Mouse (Mus musculus) thymus, adult 18-20 months (tissue): ENCODE results near the gene Erv3.

Experiments
- DNase-seq, 2 experiments: peaks; one replicate each; pipeline ENCODE4 v3.0.0; 2022; ENCODE audit warnings: mixed read lengths in 2 of 2

The Erv3 gene

GRCm38 (mm10) chr2:131821708-131821990, 37.9 kb downstream of the Erv3 start:
- no peak for DNase-seq

GRCm38 (mm10) chr2:131820932-131821707, 38.4 kb downstream of the Erv3 start:
- peak; percentile 22 to 39 for DNase-seq

- peak; percentile 42 to 63 for DNase-seq
These were observed 39.4 kb downstream of the Erv3 start for GRCm38 (mm10) chr2:131820088-131820675.

- no peak for DNase-seq
These were observed 45.2 kb downstream of the Erv3 start for GRCm38 (mm10) chr2:131814327-131814726.

GRCm38 (mm10) chr2:131813437-131813836, 46.1 kb downstream of the Erv3 start:
- no peak for DNase-seq

- peak in 1 of 2 experiments; percentile 10 for DNase-seq
These were observed 46.9 kb downstream of the Erv3 start for GRCm38 (mm10) chr2:131812480-131813137.

- DNase-seq, result no peak
These were observed 47.9 kb downstream of the Erv3 start for GRCm38 (mm10) chr2:131811607-131812006.

- DNase-seq, result no peak
These were observed 50.7 kb downstream of the Erv3 start for GRCm38 (mm10) chr2:131808856-131809255.

- DNase-seq, result no peak
These were observed 51.9 kb downstream of the Erv3 start for GRCm38 (mm10) chr2:131807660-131808059.

- DNase-seq, result no peak
These were observed 52.7 kb downstream of the Erv3 start for GRCm38 (mm10) chr2:131806863-131807262.

GRCm38 (mm10) chr2:131805306-131805705, 54.2 kb downstream of the Erv3 start:
- DNase-seq, result no peak

- no peak for DNase-seq
These were observed 55.7 kb downstream of the Erv3 start for GRCm38 (mm10) chr2:131803801-131804200.
